Mouse (Mus musculus) MEL (cell line): ENCODE measurements around the gene Heatr6.

Experiments
- CTCF ChIP-seq, 3 experiments: IDR thresholded peaks in 2 of 3; conservative IDR thresholded peaks in 1 of 3; 2 replicates each; pipeline ENCODE4 v1.5.1; 2011 to 2012; ENCODE audit warnings: low read length in 3 of 3, low read depth in 2 of 3, mild to moderate bottlenecking in 2 of 3, improper control_type of control experiment in 1 of 3, inconsistent platforms in 1 of 3, mixed read lengths in 1 of 3, moderate library complexity in 1 of 3; ENCODE audit not compliant: control insufficient read depth in 1 of 3, insufficient read depth in 1 of 3, poor library complexity in 1 of 3, severe bottlenecking in 1 of 3
- E2F4 ChIP-seq: IDR thresholded peaks from 2 replicates; pipeline ENCODE4 v1.6.1; 2011; ENCODE audit warnings: low read depth, low read length, improper control_type of control experiment, borderline replicate concordance
- EP300 ChIP-seq, 2 experiments: IDR thresholded peaks; 2 replicates each; pipeline ENCODE4 v1.6.1; 2011; ENCODE audit warnings: improper control_type of control experiment in 2 of 2, low read length in 2 of 2, low read depth in 1 of 2, mild to moderate bottlenecking in 1 of 2
- GATA1 ChIP-seq: IDR thresholded peaks from 2 replicates; pipeline ENCODE4 v1.6.1; 2011; ENCODE audit warnings: low read depth, low read length, improper control_type of control experiment
- HCFC1 ChIP-seq: IDR thresholded peaks from 2 replicates; pipeline ENCODE4 v1.6.1; 2012; ENCODE audit warnings: low read depth, mild to moderate bottlenecking, inconsistent platforms, low read length, improper control_type of control experiment, moderate library complexity
- MAX ChIP-seq: IDR thresholded peaks from 2 replicates; pipeline ENCODE4 v1.6.1; 2011; ENCODE audit warnings: low read length, improper control_type of control experiment
- POLR2A ChIP-seq, 2 experiments: IDR thresholded peaks; 2 replicates each; pipeline ENCODE4 v1.6.1; 2011 to 2012; ENCODE audit warnings: low read length in 2 of 2, mild to moderate bottlenecking in 2 of 2, control low read depth in 1 of 2, improper control_type of control experiment in 1 of 2, low read depth in 1 of 2, moderate library complexity in 1 of 2; ENCODE audit not compliant: control insufficient read depth in 1 of 2, insufficient read depth in 1 of 2, poor library complexity in 1 of 2
- RCOR1 ChIP-seq: IDR thresholded peaks from 2 replicates; pipeline ENCODE4 v1.6.1; 2012; ENCODE audit warnings: low read depth, mild to moderate bottlenecking, inconsistent platforms, low read length, improper control_type of control experiment
- SIN3A ChIP-seq: IDR thresholded peaks from 2 replicates; pipeline ENCODE4 v1.6.1; 2012; ENCODE audit warnings: low read length, improper control_type of control experiment, inconsistent platforms
- TBP ChIP-seq: IDR thresholded peaks from 2 replicates; pipeline ENCODE4 v1.8.0; 2011; ENCODE audit warnings: low read depth, low read length, improper control_type of control experiment
- TCF12 ChIP-seq: IDR thresholded peaks from 2 replicates; pipeline ENCODE4 v1.6.1; 2014; ENCODE audit warnings: low read depth, mild to moderate bottlenecking, inconsistent platforms, low read length, improper control_type of control experiment, moderate library complexity
- UBTF ChIP-seq: IDR thresholded peaks from 2 replicates; pipeline ENCODE4 v1.6.1; 2012; ENCODE audit warnings: low read depth, mild to moderate bottlenecking, inconsistent platforms, low read length, improper control_type of control experiment, moderate library complexity, borderline replicate concordance; ENCODE audit not compliant: insufficient read depth
- USF1 ChIP-seq: IDR thresholded peaks from 2 replicates; pipeline ENCODE4 v1.6.1; 2014; ENCODE audit warnings: low read depth, mild to moderate bottlenecking, inconsistent platforms, low read length, improper control_type of control experiment, moderate library complexity

- TF ChIP-seq HCFC1 (no peak), EP300 (IDR thresholded peaks at IDR 0.05; ENCODE audit: low read depth in 1 of 2, low read length in 2 of 2) (no peak), GATA1 (no peak), CTCF (IDR thresholded peaks at IDR 0.05 in 2 of 3, conservative IDR thresholded peaks at IDR 0.05 in 1 of 3; ENCODE audit: control insufficient read depth in 1 of 3, insufficient read depth in 1 of 3, low read depth in 2 of 3, low read length in 3 of 3, poor library complexity in 1 of 3, severe bottlenecking in 1 of 3) (no peak), UBTF (no peak), SIN3A (no peak), POLR2A (IDR thresholded peaks at IDR 0.05; ENCODE audit: control insufficient read depth in 1 of 2, insufficient read depth in 1 of 2, low read depth in 1 of 2, low read length in 2 of 2, poor library complexity in 1 of 2) (no peak), TBP (no peak), USF1 (no peak), MAX (no peak), TCF12 (no peak), RCOR1 (no peak), E2F4 (no peak)
Observed at GRCm38 (mm10) chr11:83788331-83788730, 34.8 kb downstream of the Heatr6 start.
